Mouse (Mus musculus) gastrocnemius, adult 18-20 months (tissue): ENCODE data around the gene Ccdc85b. TPM values are rescaled to one million over a fixed set of nuclear protein-coding genes. Genes with fewer than 3 reads are reported as not detected.
A peak's percentile ranks its signal among the peaks of the same experiment; 100 is the strongest.

Source experiments
- DNase-seq: peaks from one replicate; pipeline ENCODE4 v3.0.0; 2021; ENCODE audit warnings: low spot score
- total RNA-seq, 2 experiments: library from RNA; stranded (reverse); gene quantifications; 2 replicates each; pipeline ENCODE4 v1.2.3; 2021

Gene Ccdc85b
- total RNA-seq, 2 experiments from 2014 or later, result 4.0 to 5.1 TPM

DNA sequence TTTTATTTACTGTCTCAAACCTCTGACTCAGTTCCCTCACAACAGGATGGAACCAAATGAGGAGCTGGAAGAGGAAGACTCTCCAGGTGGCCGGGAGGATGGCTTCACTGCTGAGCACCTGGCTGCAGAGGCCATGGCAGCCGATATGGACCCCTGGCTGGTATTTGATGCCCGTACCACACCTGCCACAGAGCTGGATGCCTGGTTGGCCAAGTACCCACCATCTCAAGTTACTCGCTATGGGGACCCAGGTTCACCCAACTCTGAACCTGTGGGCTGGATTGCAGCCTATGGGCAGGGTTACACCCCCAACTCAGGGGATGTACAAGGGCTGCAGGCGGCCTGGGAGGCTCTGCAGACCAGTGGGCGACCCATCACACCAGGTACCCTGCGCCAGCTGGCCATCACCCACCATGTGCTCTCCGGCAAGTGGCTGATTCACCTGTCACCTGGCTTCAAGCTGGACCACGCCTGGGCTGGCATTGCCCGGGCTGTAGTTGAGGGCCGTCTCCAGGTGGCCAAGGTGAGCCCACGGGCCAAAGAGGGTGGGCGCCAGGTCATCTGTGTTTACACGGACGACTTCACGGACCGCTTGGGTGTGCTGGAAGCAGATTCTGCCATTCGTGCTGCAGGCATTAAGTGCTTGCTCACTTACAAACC lies 31.7 kb downstream of the Ccdc85b start:
- DNase-seq, result no peak

DNA sequence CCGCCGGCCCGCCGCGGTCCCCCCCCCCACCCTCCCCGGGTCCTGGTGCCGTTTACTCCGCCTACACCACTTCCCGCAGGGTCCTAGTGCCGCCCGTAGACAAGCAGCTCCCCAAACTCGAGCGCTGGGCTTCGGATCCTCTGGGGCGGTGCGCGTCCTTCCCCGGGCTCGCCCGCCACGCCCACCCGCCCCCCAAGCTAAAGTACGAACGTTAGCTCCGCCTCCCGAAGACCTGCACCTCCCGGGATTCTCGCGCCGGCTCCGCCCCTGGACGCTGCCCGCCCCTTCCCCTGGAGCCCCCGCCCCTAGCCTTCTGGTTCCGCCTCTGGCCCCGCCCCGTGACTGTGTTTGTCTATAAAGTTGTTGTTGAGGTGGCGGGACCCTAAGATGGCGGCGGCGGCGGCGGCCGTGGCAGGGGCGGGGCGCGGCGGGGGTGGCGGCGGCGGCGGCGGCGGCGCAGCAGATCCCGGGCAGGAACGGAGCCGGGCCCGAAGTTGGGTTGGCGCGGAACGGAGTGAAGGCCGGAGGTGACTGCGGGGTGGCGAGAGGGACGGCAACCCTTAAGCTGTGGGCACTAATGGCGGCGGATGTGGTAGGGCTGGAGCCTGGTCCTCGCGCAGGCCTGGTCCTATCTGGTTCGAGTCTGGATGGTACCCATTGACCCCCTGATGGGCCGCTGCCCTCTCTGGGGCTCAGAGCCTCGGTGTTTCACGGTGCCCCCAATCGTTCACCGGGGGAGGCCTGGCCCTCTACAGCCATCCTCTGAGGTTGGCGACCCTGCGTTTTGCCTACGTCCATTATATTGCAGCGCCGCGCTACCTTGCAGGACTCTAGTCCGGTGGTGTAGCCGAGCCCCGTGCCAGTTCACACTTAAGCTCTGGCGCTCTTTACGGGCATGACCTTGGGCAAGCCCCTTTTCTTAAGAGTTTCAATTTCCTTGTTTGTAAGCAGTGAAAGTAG lies 32.6 kb downstream of the Ccdc85b start, which contains the start of the genes Drap1 and AI837181:
Gene Drap1, minus strand, starts transcription at position 198 of the 960 bp plus-strand sequence.
Gene AI837181, plus strand, starts transcription at position 363 of the 960 bp plus-strand sequence.
- peak; percentile 93 for DNase-seq

DNA sequence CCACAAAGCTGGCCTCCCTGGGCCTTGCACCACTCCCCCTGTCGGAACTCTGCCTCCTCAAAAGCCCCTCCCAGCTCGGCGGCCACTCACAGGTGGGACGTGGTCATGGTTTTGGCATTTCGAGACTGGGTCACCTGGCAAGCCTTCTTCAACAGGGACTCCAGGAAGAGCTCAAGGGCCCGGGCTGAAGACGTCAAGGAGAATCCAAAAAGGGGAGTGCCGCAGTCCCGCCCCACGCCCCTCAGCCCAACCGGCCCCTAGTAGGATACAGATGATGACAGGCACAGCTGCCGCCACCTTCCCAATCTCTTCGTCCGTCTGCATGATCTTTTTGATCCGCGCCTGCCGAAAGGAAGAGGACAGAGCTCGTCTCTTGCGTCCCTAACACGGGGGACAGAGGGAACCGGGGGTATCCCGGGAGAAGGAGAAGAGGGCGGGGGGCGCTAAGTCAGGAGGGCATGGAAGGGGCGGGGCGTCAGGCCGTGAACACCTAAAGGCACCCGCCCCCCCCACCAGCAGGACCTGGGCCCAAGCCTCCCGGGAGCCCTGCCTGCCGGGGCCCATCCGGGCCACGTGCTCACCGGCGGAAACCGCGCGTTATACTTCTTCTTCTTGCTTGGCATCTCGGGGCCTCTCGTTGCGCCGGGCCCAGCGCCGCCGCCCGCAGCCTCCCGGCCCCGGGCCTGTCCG lies 33.5 kb downstream of the Ccdc85b start:
- DNase-seq, result peak; percentile 78

DNA sequence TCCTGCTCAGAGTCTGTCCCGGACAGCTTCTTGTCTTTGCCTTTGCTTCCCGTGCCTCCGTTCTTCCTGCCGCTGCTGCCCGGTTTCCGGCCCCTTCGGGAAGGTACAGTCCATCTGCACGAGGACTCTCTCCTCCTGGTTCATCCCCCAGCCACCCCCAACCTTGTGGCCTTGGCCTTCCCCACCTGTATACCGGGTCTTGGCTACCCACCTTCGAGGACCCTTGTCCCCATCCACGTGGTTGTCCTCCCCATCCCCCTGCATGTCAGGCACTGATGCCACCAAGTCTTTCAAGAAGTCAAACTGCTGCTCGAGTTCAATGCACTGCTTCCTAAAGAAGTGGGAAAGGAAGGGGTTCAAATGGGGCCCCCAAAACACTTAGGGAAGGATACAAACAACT lies 34.1 kb downstream of the Ccdc85b start:
- no peak for DNase-seq

DNA sequence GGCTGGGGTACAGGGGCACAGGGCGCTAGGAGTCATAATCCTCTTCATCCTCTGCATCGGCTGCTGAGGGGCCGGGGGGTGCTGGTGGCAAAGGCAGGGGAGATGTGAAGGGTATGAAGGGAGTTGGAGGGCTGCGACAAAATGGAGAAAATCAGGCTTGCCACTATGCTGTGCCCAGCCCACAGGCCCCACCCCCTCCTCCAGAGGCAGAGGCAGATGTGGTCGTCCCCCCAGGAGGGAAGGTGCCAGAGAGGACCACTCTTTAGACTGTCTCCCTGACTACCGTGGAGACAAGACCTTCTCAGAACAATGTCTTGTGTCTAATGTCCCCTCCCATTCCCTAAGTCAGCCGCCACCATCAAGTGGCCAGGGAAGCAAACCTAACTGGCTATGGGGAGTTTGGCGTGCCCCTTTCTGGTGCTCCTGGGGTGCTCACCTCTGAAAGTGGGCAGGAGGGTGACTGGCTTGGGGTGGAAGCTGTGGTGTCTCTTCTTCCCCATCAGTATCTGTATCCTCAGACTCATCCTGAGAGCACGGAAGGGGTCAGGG lies 34.7 kb downstream of the Ccdc85b start:
- no peak for DNase-seq

DNA sequence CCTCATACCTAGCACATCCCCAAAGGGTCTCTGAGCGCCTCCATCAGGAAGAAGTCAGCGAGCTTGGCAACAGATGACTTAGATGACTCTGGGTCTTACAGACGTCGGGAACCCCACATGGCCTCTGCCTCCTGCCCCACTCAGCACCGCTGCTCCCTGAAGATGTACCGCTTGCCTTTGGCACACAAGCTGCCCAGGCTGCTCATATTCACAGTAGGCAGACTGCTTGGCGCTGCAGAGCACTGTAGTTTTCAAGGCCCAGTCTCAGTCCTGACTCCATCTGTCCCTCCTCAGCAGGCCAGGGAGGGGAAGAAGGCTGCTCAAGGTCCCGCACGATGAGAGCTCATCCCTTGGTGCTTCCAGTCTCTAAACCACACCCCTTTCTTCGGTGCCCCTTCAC lies 35.4 kb downstream of the Ccdc85b start:
- DNase-seq, result peak; percentile 43

DNA sequence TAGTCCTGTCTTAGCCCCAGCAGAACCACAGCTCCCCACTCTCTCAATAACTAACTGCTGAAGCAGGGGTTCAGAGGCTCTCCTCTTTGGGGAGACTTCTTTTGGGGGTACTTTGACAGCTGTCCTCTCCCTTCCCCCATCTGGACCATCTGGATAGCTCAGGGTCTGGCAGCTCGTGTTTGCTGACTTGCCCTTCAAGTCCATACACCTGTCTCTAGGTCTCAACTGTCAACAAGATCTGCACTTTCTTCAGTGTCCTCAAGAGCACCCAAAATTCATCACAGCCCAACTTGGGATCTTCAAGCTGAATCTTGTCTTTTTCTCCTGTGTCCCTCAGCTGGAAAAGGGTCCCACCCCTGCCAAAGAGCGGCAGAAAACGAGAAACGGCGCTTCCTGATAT lies 35.9 kb downstream of the Ccdc85b start:
- peak; percentile 47 for DNase-seq

DNA sequence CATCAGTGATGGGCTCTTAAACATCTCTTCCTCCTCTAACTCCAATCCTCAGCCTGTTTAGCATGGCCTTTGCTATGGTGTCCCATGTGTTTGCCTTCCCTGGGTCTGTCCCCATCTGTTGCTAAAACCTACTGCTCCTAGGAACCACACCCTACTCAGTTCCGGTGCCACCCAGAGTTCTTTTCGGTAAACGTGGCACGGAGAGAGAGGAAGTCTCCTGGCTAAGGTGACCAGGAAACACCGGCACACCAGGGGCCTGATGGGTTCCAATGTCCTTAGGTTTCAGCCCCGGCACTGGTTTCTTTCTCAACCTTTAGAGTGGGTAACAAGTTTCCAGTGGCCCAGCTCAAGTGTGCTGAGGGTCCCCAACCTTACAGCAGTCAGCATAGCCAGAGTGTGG lies 37.1 kb downstream of the Ccdc85b start:
- DNase-seq, result no peak

DNA sequence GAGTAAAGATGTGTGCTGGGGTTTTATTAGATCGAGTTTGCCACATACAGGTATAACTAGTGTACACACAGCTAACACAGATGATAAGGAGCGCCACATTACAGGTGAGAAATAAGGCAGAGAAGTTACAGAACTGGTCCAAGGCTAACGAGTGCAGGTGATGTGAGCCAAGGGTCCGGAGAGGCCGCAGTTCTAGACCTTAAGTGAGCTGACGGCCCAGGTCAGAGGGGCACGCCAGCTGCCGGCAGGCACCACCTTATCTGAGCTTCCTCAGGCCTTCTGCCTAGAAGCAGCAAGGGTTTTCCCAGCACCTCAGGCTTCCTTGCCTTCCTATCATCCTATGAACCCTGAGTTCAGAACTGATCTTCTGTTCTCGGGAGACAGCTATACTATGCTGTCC lies 38.1 kb downstream of the Ccdc85b start:
- DNase-seq, result no peak

DNA sequence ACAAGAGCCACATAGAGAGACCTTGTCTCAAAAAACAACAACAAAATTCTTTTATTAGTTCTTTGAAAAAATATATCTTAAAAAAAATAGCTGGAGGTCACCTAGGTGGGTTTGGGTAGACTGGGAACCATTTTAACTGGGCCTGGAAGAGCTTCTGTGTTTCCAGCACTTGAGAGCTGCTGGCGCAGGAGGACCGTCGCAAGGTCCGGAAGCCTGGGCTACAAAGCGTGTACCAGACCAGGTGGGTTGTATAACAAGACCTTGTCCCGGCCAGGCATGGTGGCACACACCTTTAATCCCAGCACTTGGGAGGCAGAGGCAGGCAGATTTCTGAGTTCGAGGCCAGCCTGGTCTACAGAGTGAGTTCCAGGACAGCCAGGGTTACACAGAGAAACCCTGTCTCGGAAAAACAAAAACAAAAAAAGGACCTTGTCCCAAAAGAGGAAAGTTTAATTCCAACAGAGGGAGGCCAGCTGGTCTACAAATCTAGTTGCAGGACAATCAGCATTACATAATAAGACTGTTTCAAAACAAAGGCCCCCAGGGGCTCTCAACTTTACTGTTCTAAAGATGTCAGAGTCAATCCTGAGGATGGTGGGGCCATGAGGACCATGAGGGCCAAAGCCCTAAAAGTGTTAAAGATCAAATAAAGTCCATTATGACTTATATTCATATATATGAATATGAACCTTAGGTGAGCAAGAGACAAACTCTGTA lies 38.8 kb downstream of the Ccdc85b start:
- peak; percentile 43 for DNase-seq

DNA sequence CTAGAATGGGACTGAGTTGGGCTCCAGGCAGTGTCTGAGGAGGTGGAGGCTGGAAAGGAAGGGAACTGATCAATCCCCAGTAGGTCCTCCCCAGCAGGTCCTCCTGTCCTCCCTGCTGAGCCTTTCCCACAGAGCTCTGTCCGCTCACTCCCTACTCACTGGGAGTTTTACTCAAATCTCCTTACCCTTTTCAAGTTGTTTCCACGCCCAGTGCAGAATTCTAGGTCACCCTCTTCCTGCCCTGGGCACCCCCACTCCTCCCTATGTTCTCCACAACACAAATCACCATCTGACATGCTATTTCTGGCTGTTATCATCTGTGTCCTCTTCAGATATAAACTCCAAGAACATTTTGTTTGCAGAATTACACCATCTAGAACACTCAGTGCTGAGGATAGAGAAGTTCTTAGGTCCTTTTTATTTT lies 43.1 kb downstream of the Ccdc85b start:
- DNase-seq, result peak; percentile 80

DNA sequence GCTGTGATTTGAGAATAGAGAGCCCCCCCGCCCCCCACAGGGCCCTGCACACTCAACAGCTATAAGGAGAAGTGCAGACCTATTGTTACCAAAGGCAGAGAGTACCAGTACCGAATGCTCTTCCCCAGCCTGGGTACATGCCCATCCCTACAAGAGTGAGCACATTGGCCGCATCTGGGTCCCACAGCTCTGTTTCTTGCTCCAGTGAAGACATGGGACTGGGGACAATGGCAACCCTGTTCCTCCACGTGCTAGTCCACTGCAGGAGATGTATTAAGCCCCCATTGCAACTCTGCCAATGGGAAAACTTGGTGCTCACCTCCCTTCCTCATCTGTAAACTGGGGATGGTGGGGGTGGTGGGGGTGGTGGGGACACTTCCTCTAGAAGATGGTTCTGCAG lies 43.9 kb downstream of the Ccdc85b start:
- no peak for DNase-seq

DNA sequence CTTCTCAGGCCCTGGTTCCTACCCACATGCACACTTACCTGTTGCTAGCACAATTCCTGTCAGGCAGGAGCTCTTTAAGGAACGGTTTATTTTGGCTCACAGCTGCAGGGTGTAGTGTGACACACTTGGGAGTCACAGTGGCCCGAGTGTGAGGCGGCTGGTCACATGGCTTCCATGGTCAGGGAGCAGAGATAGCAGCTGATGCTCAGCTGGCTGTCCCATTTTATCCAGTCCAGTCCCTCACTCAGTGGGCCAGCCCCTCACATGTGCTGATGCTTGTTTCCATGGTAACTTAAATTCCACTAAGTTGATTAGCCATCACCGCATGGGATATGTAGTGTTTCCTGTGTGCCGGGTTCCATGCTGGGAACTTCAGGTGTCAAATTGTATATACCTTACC lies 45.7 kb downstream of the Ccdc85b start:
- peak; percentile 78 for DNase-seq

DNA sequence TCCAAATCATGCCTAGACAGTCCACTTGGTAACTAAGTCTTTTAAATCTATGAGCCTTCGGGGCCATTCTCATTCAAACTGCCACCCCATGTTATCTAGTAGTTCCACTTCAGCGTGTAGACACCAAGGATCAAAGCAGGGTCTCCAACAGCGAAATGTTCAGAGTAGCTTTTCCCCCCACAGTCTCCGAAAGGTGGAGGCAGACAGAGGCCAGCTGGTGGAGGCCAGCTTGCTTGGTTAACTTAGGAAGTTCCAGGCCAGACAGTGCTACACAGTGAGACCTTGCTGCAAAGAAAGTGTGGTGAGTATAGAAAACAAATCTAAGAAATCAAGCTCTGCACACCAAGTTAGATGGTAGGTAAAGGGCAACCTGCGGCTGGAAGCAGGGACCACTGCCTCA lies 47.1 kb downstream of the Ccdc85b start:
- no peak for DNase-seq

DNA sequence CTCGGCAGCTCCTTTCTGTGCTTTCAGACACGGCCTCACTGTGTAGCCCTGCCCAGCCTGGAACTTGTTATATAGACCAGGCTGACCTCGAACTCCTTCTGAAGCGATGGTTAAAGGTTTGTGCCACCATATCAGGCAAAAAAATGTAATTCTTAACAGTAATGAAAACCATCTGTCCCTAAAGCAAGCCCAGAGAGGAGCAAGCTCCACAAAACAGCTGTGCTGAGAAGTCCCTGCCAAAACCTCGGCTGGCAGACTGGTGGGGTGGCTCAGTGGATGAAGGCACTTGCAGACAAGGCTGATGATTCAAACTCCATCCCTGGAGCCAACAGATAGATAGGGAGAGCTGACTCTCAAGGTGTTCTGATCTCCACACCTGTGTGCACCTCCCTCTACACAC lies 48.6 kb downstream of the Ccdc85b start:
- DNase-seq, result no peak

DNA sequence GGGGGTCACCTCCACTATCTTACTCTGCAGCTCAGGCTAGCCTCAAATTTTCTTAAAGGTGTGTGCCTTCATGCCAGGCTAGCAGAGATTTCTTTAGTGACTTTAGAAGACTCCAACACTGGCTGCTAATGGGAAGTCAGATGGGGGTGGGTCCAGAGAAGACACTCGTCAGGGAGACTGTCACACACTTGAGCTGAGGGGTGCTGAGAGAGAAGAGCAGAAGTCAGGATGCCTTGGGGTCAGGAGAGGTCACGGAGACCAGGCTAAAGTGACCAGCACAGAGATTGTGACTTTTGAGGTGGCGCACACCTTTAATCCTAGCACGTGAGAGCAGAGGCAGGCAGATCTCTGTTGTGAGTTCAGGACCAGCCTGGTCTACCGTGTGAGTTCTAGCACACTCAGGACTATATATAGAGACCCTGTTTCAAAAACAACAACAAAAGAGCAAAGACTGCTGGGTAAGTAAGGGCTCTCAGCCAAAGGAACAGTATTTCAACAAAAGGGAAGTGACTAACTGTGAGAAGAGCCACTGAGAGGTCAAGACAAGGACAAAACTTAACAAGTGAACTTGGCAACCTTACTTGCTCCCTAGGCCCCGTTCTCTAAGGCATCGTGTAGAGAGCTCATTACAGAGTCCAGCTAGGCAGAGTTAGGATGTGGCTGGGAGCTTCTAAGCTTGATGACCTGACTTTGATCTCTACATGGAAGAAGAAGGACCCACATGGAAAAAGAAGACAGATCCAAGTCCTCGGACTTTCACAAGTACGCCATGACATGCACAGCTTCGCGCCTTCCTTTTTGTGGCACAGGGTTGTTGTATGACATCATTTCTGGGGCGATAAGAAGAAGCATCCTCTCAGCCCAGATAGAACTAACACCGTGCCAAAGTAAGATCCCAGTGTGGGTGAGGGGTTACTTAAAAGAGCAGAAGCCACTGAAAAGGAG lies 49.4 kb downstream of the Ccdc85b start:
- DNase-seq, result peak; percentile 34

DNA sequence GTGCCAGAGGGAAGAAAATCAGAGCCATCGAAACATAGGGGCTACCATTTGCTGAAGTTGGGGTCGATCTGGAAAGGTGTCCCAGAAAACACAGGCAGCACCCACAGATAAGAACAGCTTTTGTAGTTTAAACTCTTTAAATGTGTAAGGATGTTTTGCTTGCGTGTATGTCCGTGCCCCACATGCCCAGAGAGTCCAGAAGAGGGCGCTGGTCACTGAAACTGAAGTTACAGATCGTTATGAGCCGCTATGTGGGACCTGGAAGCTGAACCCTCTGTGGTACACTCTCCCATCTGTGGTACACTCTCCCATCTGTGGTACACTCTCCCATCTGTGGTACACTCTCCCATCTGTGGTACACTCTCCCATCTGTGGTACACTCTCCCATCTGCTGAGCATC lies 50.6 kb downstream of the Ccdc85b start:
- DNase-seq, result peak; percentile 81

DNA sequence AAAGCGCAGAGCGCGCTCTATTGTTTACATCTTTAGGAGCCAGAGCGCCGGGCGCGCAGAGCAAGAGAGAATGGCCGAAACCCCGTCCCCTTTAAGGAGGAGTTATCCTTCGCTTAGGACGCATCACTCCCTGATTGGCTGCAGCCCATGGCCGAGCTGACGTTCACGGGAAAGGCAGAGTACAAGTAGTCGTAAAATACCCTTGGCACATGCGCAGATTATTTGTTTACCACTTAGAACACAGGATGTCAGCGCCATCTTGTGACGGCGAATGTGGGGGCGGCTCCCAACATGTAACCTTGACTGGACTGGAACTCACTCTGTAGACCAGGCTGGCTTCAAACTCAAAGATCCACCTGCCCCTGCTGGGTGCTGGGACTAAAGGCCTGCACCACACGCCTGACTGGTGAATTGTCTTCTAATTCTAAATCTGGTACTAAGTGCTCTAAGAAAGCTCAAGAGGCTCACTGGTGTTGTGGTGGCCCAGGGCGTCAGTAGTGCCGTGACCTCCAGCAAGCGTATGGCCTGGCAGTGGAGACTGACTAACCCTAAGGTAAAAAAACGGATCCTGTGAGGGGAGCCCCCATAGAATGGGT lies 51.1 kb downstream of the Ccdc85b start:
- peak; percentile 50 for DNase-seq

DNA sequence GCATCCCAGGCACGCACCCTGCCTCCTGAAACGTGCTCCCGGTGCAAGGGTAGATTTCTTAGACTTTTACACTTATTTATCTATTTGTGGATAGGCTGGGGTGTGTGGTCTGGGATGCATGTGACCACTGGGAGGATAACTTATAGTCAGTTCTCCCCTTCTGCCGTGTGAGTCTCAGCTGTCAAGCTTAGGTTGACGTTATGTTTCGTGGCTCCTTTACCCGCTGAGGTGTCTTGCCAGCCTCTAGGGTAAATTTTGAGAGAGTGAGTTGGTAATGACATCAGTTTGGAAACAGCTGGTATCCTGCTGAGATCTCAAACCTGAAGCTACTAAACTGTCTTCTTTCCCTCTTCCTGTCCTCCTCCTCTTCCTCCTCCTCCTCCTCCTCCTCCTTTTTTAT lies 51.8 kb downstream of the Ccdc85b start:
- DNase-seq, result no peak
